7 mouse cellular contexts compared by ENCODE assay signal in genomic region chr7:79148711-79149266, GRCm38 (mm10). TPM values are rescaled to one million over a fixed set of nuclear protein-coding genes. Genes with fewer than 3 reads are reported as not detected.
DNase-seq lines count a peak whose midpoint lies in the region; ATAC-seq and TF ChIP-seq lines count a peak whose summit lies in the region.

TSS of gene Mfge8 (minus strand) at chr7:79149060.

- peak; percentile 93 for DNase-seq in adrenal gland, postnatal 10 days
- peak; percentile 95 for DNase-seq in embryo, embryonic 9.5 days (ENCODE audit: extremely low spot score)
- DNase-seq in left cerebral cortex, postnatal 4 days, result peak; percentile 84
- peak; percentile 99 for DNase-seq in midbrain, embryonic 11.5 days (ENCODE audit: low spot score, missing footprints)
- DNase-seq in right cerebral cortex, postnatal 4 days, result peak; percentile 62

- intact Hi-C loops in left cerebral cortex, postnatal 4 days (cut with DNase I), result loop anchor here (5.0 kb wide), 1 partner anchor 79 kb away; no protein-coding TSS in a partner anchor

- H3K4me1 ChIP-seq in intestine, postnatal 0 days (replicated peaks; ENCODE audit: control insufficient read depth, insufficient read depth, low read length), result 0 out of 2 replicates have a peak, but pooled peaks cover 2% of the 10 kb centered on the region
- peaks cover 13% of the 10 kb centered on the region for H3K4me1 ChIP-seq in midbrain, embryonic 11.5 days (ENCODE audit: control insufficient read depth, insufficient read depth, low read length)

- H3K9ac ChIP-seq in intestine, postnatal 0 days (ENCODE audit: low read depth, low read length), result peak within 1 kb of the TSS; percentile 58
- H3K9ac ChIP-seq in midbrain, embryonic 11.5 days (ENCODE audit: low read length), result peak within 1 kb of the TSS; percentile 44

- peaks cover 17% of the 10 kb centered on the region; the same call in 1 of the 2 replicates for H3K36me3 ChIP-seq in intestine, postnatal 0 days (ENCODE audit: control insufficient read depth, insufficient read depth)
- no peaks in the 10 kb centered on the region for H3K36me3 ChIP-seq in midbrain, embryonic 11.5 days (ENCODE audit: control insufficient read depth, insufficient read depth, low read length)

- no peak; the same call in 1 of the 2 replicates for TF ChIP-seq CTCF in intestine, postnatal 0 days (IDR thresholded peaks at IDR 0.05; ENCODE audit: low read depth)

- ATAC-seq in granulocyte monocyte progenitor cell, adult 5-6 weeks (replicated peaks; ENCODE audit: poor library complexity, severe bottlenecking), result peak; percentile 97
- peak; percentile 90 for ATAC-seq in intestine, postnatal 0 days
- peak; percentile 98 for ATAC-seq in midbrain, embryonic 11.5 days (ENCODE audit: low FRiP score)

- peak within 1 kb of the TSS; percentile 65 for H3K4me3 ChIP-seq in intestine, postnatal 0 days (ENCODE audit: low read depth, low read length)
- H3K4me3 ChIP-seq in midbrain, embryonic 11.5 days (ENCODE audit: low read depth, low read length), result peak within 1 kb of the TSS; percentile 42

- H3K4me2 ChIP-seq in intestine, postnatal 0 days (replicated peaks; ENCODE audit: low read depth), result peak within 1 kb of the TSS; percentile 83
- H3K4me2 ChIP-seq in midbrain, embryonic 11.5 days, result peak within 1 kb of the TSS; percentile 61

- no peaks in the 10 kb centered on the region for H3K9me3 ChIP-seq in intestine, postnatal 0 days (ENCODE audit: control insufficient read depth)
- no peaks in the 10 kb centered on the region for H3K9me3 ChIP-seq in midbrain, embryonic 11.5 days (ENCODE audit: control insufficient read depth, low read length)

- WGBS in intestine, postnatal 0 days, result 0% methylated on average over 38 of the region's 39 CpGs
- WGBS in midbrain, embryonic 11.5 days, result under 1% methylated on average over 39 of the region's 39 CpGs

- no peaks in the 10 kb centered on the region for H3K27me3 ChIP-seq in intestine, postnatal 0 days (replicated peaks; ENCODE audit: control insufficient read depth, insufficient read depth, low read length)
- H3K27me3 ChIP-seq in midbrain, embryonic 11.5 days (ENCODE audit: control insufficient read depth, insufficient read depth, low read length), result no peaks in the 10 kb centered on the region

- peak within 1 kb of the TSS; percentile 73 for H3K27ac ChIP-seq in intestine, postnatal 0 days (ENCODE audit: low read depth, low read length)
- H3K27ac ChIP-seq in midbrain, embryonic 11.5 days (ENCODE audit: low read depth, low read length), result no peak within 1 kb of the TSS

RNA-seq across cellular contexts. Expression of gene Mfge8, which starts in this region (rescaled TPM):
- total RNA-seq in adrenal gland, postnatal 10 days (2021), result 100 to 1,000 TPM; 231 to 232 TPM
- total RNA-seq in granulocyte monocyte progenitor cell, adult 5-6 weeks (2014; fragmentation: Nextera tagmentation), result 10.8 and 19.2 TPM in 2 replicates
- 10.5 and 12.3 TPM in 2 replicates for total RNA-seq in granulocyte monocyte progenitor cell, adult 5-6 weeks (2017)
- 217 and 219 TPM in 2 replicates for polyA plus RNA-seq in intestine, postnatal 0 days (2015; fragmentation: Nextera tagmentation; extraction: Ambion mirVana)
- 100 to 1,000 TPM; 136 to 148 TPM for total RNA-seq in left cerebral cortex, postnatal 4 days (2021)
- 70.6 and 76.9 TPM in 2 replicates for polyA plus RNA-seq in midbrain, embryonic 11.5 days (2014; fragmentation: Nextera tagmentation; extraction: Ambion mirVana)

Comparison
In these comparisons a context has a peak if more than half of its experiments do, and no peak if none do; other contexts are left out.
1. RNA of gene Mfge8 (total RNA-seq): 231 to 232 TPM in adrenal gland, postnatal 10 days and 136 to 148 TPM in left cerebral cortex, postnatal 4 days; 10.5 to 19.2 TPM in granulocyte monocyte progenitor cell, adult 5-6 weeks; every median in the first group is over 4 times any median in the second.
2. Peak in every context shown above with its lines, with median percentiles within 50 percentile points of each other: DNase-seq and ATAC-seq.